Mouse (Mus musculus) kidney, postnatal 10 days (tissue): ENCODE measurements around the gene Exosc10.
A peak's percentile ranks its signal among the peaks of the same experiment; 100 is the strongest.

Experiments used
- DNase-seq: peaks from one replicate; pipeline ENCODE4 v3.0.0; 2021; ENCODE audit warnings: mixed read lengths

The Exosc10 gene

DNA sequence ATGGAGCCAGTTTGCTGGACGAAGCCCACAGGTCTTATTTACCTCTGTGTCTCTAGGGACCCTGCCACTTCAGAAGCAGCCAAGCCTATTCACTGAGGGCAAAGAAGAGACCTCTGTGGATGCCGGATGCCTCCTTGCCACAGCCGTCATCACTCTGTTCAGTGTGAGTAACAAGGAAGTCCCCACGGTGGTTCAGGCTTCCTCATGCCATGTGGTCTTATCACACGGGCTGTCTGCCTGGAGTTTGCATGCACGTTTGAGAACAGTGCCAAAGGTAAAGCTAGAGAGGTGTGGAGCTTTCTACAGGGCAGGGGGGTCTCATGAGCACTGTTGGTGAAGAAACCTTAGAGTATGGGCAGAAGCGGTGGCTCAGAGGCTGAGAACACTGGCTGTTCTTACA is 15.0 kb downstream of the Exosc10 start:
- DNase-seq: no peak

DNA sequence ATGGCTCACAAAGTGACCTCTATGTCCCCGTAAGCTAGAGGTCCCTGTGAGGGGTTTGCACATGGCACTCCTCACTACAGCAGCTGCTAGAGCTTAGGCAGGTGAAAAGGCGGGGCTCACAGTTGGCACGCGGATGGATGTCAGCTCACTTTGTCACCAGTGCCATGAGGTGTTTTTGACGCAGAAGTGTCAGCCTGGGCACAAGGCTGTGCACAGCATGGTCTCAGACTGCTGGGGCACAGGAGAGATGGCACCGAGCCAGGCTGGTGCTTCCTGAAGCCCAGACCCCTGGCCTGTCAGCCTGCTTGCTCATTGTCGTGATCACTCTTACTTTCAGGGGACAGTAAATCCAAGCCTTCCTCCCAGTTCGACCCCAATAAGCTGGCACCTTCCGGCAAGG is 22.5 kb downstream of the Exosc10 start:
- no peak for DNase-seq

DNA sequence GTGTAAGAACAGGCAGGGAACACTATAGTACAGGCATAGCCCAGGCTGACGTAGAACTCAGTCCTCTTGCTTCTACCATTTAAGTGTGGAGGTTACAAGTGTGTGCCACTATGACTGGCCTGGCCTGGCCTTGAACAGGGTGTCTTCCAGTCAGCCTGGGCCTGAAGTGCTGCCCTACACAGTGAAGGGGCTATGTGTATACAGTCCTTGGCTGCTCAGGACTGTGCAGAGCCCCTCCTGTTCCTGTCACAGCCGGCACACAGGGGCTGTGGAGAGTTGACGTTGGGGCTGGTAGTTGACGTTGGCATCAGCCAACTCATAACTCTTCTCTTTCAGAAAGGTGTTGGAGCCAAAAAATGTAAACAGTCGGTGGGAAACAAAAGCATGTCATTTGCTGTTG is 23.2 kb downstream of the Exosc10 start:
- DNase-seq: no peak

DNA sequence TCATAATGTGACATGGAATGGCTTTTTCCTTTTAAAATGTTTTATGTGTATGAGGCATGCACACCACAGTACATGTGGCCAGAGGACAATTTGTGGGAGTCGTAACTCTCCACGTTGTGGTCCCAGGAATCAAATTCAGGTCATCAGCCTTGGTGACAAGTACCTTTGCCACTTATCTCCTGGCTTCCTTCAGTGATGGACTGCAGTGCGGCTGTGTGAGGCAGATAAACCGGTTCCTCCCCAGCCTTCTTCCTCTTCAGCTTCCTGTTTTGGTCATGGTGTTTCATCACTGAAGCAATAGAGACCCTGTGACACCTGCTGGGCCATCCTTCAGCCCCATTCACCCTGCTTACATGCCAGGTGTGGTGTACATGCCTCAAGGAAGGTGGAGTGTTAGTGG is 25.0 kb downstream of the Exosc10 start:
- no peak for DNase-seq

DNA sequence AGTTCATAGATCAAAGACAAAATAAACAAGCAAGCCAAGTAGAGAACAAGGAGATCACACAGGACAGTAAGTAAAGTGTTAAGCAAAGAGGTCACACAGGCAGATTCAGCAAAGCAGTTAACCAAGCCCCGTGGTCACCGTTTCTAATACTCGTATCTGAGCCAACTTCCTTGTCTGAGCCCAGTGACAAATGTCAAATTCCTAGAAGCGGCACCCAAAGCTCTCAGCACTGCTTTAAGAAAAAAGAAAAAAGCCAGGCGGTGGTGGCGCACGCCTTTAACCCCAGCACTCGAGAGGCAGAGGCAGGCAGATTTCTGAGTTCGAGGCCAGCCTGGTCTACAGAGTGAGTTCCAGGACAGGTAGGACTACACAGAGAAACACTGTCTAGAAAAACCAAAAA is 28.4 kb downstream of the Exosc10 start:
- DNase-seq: no peak

DNA sequence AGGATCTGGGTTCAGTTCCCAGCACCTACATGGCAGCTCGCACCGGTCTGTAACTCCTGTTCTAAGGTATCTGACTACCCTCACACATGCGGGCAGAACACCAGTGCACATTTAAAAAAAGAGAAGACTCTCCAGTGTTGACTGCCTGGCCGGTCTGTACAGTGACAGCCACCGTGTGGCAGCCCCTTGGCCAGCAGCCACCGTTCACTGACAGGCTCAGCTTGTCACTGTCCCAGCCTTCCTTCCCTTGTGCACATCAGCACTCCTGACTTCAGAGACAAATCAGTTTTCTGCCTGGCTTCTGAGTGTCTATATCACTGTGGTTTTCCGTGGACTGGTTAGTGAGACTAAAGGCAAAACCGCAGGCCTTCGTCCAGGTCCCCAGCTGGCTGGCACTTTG is 30.6 kb downstream of the Exosc10 start:
- no peak for DNase-seq

DNA sequence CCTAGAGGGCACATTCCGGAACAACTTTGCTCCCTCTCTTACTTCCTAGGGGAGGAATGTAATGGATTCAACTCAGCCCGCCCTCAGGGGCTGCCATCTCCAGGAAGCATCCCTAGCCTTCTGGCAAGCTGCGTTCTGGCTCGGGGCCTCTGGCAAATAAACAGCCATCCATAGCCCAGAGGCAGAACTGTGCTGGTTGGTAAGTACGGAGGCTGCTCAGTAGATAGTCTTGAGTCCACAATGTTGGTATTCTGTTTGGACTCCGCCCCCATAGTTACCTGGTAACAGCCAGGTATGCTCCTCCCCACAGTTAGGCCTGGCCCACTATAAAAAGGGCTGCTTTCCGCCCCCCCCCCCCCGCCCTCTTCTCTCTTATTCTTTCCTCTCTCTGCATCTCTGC is 31.3 kb downstream of the Exosc10 start:
- no peak for DNase-seq

DNA sequence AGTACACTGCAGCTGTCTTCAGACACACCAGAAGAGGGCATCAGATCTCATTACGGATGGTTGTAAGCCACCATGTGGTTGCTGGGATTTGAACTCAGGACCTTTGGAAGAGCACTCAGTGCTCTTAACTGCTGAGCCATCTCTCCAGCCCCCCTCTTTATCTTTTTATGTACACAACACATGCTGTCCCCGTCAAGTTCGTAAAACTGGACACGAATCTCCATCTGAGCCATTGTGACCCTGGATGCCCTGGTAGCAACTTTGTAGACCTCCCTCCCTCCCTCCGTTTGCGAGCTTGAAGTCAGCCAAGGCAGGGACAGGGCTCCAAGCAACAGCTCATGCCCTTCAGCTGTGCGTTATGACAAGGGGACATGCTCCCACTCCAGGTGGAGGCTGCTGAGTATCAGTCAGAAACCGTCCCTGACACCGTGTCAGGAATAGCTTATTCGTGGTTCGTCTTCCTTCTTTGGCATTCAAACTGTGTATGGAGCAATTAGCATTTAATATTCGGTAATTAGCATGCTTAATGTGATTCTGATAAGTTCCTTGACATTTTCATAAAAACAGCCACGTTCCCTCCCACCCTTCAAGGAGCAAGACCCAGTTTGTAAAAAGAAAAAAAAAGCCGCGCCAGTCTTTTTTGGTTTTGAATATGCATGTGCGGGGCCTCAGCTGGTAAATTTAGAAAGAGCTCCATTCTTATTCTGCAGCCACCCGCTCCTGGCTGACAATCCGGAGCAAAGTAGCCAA is 32.4 kb downstream of the Exosc10 start:
- DNase-seq: peak; percentile 35

DNA sequence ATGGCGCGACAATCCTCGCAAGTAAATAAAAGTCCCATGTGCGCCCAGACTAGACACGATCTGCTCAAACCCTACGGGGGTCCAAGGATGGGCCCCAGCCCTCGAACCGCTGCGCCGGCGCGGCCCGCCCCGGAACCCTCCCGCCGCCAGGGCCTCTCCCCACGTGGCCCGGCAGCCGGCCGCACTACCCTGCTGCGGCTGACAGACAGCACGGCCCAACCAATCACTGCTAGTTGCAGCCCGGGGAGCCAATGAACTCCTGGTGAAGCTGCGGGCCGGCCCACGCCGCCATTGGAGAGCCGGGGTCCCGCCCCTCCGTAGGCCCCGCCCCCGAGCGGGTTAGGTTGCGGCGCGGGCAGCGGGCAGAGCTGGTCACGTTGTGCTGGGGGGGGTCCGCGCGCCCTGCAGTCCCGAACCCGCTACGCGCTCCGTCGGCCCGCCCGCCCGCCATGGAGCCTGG is 33.0 kb downstream of the Exosc10 start, which contains the start of gene Srm:
Gene Srm, plus strand, starts transcription at position 333 of the 460 bp plus-strand sequence.
- peak; percentile 99 for DNase-seq

DNA sequence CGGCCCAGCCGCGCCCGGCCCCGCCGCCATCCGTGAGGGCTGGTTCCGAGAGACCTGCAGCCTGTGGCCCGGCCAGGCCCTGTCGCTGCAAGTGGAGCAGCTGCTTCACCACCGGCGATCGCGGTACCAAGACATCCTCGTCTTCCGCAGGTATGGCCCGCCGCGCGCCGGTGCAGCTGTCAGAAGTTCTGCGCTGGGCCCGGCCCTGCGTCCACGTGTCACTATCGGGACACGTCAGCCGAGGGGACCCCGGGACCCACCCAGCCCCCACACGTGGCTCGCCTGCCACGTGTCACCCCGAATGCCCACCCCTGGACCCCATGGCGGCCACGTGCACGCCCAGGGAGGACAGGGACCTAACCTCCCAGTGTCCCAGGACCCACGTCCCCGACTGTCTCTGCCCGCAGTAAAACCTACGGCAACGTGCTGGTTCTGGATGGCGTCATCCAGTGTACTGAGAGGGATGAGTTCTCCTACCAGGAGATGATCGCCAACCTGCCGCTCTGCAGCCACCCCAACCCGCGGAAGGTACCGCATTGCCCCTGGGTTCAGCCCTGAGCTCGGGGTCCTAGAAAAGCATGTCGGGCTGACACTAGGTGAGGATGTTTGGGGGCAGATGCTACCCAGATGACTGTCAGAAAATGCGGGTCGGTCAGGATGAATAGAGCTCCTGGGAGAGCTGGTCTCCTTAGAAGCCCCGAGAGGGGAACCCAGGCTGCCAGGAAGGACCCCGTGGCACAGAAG is 33.6 kb downstream of the Exosc10 start:
- no peak for DNase-seq

DNA sequence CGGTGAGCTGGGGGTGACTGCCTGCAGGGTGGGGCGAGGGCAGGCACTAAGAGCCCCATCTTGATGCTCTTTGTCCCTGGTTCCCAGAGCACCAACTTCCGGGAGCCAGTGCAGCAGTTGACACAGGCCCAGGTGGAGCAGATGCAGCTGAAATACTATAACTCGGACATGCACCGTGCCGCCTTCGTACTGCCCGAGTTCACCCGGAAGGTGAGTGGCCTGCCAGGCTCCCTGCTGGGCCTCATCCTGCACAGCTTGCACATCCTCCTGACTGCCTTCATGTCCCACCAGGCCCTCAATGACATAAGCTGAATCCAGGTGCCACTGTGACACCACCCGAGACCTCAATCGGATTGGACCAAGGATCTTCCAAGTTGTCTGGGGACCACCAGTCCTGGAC is 35.8 kb downstream of the Exosc10 start:
- DNase-seq: no peak

DNA sequence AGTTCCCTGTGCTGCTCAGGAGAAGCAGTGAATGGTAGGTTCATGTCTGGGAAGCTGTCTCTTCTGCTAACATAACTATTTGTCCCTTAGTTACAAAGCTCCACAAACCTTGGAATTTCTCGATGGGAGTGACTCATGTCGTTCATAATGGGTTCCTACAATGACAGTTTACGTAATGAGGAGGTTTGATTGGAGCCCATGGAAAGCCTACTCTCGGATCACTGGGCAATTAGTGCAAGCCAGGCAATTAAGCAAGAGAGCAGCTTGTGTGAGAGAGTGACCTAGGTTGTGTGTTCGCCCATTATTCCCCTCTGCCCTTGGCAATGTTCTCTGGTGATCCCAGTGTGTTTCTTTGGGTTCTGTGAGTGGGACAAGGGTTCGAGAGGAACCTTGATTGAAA is 37.7 kb downstream of the Exosc10 start:
- no peak for DNase-seq

DNA sequence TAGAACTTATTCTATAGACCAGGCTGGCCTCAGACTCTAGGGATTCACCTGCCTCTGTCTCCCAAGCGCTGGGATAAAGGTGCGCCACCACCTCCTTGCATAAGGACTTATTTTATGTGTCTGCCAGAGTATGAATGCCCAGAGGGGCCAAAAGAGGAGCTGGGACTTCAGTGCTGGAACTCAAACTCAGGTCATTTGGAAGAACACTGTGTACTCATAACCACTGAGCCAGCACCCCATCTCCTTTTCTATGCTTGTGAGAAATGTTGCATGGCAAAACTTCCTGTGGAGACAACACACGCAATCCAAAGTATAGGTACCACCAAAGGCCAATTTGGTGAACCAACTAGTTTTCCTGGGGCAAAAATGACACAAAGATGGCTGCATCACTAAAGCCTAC is 38.5 kb downstream of the Exosc10 start:
- no peak for DNase-seq

DNA sequence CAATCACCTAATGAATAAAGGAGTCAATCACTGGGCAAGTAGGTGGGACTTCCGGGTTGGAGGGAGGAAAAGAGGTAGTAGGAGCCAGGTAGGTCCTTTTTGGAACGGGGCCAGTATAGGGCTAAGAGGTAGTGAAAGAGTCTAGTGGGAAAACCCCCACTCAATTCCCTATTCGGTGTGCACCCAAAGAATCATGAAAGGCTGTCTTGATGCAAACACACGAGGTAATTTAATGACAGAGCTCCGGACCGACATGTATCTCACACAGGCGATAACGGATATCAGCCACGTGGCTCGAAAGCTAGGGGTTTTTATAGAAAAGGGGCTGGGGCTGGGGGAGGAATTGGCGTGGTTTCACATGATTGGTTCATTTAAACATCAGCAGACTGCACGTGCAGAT is 40.6 kb downstream of the Exosc10 start:
- no peak for DNase-seq

DNA sequence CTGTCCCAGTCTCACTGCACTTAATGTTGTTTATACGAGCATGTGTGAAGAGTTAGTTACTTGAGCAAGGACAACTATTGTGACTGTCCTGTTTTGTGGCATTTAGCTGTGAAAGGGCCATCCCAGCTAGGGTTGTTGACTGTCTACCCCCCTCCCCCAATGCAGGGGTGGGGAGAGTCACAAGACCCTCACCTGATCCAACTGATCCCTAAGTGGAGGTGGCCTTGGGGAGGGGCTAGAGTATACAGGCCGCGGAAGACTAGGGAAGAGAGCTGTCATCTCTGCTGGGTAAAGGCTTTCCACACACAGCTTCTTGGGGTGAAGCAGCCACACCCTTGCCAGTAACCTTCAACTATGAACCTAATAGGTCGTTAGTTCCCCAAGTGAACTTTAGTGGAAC is 42.1 kb downstream of the Exosc10 start:
- no peak for DNase-seq

DNA sequence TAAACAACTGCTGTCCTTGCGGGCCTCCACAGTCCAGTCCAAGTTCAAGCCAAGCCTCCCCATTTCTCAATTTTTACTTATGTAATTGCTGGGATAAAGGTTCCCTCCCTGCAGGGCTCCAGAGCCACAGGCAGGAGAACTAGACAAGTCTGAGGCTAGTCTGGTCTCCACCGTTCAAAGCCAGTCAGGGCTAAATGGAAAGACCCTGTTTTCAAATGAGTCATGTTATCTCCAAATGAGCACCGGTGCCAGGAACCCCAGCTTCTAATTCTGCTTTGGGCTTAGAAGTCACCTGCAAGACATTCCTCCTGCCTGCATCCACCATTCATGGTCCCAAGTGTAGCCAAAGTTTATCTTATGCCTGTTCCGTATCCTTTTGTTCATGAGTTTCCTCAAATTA is 43.6 kb downstream of the Exosc10 start:
- DNase-seq: no peak

DNA sequence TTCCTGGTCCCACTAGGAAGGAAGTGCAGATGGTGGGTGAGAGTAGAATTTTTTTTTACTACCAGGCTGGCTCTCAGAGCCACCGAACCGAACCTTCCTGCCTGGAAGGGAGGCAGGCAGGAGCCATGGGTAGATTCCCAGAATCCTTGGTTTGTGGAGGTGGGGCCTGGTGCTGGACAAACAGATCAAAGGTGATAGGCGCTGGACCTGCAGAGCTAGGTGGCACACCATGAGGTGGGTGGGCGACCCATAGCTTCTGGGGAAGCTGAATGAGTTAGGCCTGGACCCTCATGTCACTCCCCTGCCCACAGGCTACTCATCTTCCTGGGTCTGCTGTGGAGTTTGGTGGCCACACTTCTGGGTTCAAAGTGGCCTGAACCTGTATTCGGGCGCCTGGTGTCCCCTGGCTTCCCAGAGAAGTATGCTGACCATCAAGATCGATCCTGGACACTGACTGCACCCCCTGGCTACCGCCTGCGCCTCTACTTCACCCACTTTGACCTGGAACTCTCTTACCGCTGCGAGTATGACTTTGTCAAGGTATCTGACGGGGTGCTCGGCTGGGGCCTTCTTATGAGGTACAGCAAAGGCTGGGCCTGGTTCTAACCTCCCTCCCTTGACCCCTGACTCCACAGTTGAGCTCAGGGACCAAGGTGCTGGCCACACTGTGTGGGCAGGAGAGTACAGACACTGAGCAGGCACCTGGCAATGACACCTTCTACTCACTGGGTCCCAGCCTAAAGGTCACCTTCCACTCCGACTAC is 44.3 kb downstream of the Exosc10 start, which contains the start of gene Masp2:
Gene Masp2, plus strand, starts transcription at position 198 of the 764 bp plus-strand sequence.
- DNase-seq: no peak

DNA sequence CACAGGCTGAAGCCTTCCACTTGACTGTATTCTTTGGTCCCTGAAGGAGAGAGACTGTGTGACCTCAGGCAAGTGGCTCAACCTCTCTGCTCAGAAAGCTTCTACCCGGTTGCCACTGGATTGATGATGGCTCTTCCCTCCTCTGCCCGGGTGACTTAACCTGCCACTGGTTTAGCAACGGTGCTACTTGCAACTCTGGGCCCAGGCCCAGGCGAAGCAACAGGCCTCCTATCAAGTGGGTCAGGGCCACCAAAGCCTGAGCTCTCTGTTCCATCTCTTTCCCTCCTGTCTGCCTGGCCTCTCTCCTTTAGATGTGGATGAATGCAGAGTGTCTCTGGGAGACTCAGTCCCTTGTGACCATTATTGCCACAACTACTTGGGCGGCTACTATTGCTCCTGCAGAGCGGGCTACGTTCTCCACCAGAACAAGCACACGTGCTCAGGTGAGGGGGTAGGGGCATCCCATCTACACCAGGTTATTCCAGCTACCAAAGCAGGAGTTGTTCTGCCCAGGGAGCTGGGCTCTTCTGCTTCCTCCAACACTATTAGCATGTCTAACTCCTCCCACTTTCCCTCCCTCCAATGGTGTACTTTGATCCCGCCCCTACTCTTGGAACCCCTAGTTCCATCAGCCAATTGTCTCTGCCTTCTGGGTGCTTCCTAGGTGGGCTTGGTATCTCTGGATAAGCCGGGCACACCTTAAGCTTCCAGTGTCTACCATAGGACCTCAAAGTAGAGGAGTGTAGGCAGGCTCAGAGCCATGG is 45.3 kb downstream of the Exosc10 start:
- DNase-seq: no peak

DNA sequence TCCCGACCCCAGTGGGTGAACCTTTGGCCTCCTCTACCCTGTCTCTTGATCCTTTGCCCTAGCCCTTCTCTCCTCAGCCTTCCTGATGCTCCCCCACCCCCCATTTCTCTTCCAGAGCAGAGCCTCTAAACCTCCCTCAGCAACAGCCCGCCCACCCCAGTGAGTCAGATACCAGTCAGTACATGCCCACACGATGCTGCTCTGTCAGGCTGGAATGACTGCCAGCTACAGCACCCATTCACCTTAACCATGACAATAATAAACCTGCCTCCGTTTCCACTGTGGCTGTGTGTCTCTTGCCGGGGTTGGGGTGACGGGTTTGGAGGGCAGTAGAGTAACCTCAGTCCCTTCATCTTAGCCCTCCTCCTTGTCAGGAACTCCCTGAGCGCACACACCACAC is 45.9 kb downstream of the Exosc10 start:
- DNase-seq: no peak

DNA sequence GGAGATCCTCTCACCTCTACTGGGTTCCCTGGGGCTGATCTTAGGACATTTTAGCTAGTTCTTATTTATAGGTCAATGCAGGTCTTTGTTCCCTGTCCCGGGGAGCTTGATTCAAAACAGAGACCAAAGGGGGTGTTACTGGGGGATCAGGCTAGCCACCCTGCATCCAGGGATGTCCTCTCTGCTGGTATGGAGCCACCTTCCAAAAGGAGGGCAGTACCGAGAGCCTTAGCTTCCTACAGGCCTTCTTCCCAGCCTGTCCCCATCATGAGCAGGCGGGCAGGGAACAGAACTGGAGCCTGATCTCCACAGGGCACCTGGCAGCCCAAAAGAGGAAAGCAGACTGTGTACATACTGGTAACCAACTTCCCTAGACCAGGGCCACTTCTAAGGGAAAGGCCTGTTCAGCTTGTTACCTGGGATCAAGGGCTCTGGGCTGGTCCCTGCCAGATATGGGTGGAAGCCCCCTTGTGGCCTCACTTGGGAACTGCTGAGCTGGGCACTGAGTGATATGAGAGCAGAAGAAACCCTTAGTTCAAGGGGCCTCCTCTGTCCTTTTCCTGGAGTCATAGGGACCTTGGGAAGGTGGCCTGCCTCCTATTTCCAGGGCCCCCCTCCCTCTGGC is 46.4 kb downstream of the Exosc10 start:
- peak; percentile 85 for DNase-seq

DNA sequence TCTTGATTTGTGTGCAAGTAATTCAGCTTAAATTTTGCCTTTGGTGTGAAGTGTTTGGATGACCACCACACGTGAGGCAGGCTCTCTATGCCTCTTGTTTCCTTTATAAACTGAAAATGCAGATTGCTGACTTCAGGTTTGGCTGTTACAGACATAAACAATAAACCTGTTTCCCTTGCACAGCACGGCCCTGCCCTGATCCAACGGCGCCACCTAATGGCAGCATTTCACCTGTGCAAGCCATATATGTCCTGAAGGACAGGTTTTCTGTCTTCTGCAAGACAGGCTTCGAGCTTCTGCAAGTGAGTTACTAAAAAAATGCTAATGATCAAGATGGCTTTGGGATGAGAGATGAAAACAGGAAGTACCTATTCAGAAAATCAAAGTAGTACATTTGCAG is 49.5 kb downstream of the Exosc10 start:
- DNase-seq: peak; percentile 92

DNA sequence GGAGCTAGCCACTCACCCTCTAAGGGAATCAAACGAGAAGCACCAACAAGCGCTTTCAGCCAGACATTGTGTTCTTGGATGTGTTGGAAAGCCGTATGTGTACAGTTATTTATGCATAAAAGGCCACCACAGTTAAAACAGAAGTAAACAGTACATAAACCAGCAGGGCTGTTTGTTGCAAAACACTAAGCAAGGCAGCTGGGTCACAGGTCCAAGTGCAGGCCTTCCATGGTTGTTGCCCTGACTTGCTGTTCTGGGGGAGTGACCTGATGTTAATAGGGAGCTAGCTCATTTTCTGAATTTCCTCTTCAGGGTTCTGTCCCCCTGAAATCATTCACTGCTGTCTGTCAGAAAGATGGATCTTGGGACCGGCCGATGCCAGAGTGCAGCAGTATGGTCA is 51.6 kb downstream of the Exosc10 start:
- no peak for DNase-seq
